Mouse (Mus musculus): ENCODE measurements at regions not wholly inside any gene's neighbourhood (a gene's known extent, or its start where the extent isn't known, plus 50 kb on each side); places are given as distances from the start of the nearest gene placed in this dataset.

DNA sequence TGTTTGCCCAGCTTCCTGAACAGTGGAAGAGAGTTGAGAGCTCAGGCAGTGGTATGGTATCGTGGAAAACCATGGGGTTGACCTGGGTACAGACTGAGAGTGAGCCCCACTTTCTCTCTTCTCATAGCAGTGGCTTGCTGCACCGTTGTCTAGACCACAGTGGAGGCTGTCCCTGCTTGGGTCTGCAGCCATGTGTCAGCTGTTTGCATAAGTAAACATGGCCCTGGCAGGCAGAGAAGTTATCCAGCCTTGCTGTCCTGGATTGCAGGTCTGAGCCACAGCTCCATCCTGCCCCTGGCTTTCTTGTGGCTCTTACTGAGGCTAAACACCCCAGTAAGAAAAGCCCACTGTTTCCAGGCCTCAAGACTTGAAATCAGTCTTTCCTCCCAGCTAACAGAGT, 60.2 kb upstream of the Dapl1 start:
- Histone ChIP-seq H3K9ac (ENCODE audit: low read length) (no peak overlapping the region), H3K9me3 (ENCODE audit: control insufficient read depth, low read length) (no peaks in the 10 kb centered on the region), H3K27ac (ENCODE audit: low read length) (no peak overlapping the region), H3K4me1 (replicated peaks; ENCODE audit: control insufficient read depth, insufficient read depth, low read length) (peaks cover 6% of the 10 kb centered on the region; the same call in 1 of the 2 replicates), H3K36me3 (ENCODE audit: control insufficient read depth, insufficient read depth, low read length) (no peaks in the 10 kb centered on the region), H3K4me3 (ENCODE audit: low read length) (no peak overlapping the region), H3K27me3 (ENCODE audit: control insufficient read depth, insufficient read depth, low read depth, low read length) (no peaks in the 10 kb centered on the region), H3K4me2 (ENCODE audit: low read depth, low read length) (no peak overlapping the region)
- 55% methylated on average over 2 of the region's 2 CpGs for WGBS
- no peak; the same call in 1 of the 2 replicates for ATAC-seq (ENCODE audit: low read depth)

DNA sequence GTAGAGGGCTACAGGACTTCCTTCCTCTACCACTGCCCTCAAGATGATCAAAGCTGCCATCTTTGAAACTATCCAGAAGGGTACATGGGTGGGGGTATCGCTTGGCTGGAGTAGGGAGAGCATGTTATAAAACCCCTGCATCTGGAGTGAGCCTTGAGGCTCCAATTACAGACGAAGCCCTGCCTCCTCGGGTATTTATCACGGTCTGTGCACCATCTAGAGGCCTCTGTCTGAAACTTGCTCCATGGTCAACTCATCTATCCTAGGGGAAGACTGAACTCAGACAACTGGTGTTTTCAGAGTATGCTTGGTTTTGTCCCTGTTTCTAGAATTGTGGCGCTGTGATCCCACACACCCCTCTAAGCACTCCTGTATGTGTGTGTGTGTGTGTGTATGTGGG, 59.7 kb upstream of the Dapl1 start:
- Histone ChIP-seq H3K9me3 (ENCODE audit: control insufficient read depth, low read length) (no peaks in the 10 kb centered on the region), H3K36me3 (ENCODE audit: control insufficient read depth, insufficient read depth, low read length) (no peaks in the 10 kb centered on the region), H3K27me3 (ENCODE audit: control insufficient read depth, insufficient read depth, low read depth, low read length) (no peaks in the 10 kb centered on the region), H3K4me3 (ENCODE audit: low read length) (no peak overlapping the region), H3K27ac (ENCODE audit: low read length) (no peak overlapping the region), H3K4me2 (ENCODE audit: low read depth, low read length) (no peak overlapping the region), H3K4me1 (replicated peaks; ENCODE audit: control insufficient read depth, insufficient read depth, low read length) (peaks cover 6% of the 10 kb centered on the region; the same call in 1 of the 2 replicates), H3K9ac (ENCODE audit: low read length) (no peak overlapping the region)
- ATAC-seq (ENCODE audit: low read depth) = peak; percentile 66
- 34% methylated on average over 5 of the region's 5 CpGs for WGBS

DNA sequence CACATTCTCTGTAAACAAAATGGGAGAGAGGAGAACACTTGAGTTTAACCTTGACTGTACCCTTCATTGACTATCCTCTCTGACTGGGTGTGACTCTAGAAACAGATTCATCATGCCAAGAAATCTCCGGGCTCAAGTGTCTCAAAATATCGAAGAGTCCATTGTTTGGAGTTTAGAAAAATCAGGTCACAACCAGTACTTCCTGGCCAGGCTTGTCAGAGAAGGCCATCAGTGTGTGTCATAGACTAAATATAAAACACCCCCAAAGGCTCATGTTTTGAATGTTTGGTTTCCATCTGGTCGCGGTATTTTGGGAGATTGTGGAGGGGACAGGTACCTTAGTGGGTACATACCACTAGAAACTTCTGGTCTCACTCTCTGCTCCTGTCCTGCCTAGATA, 58.6 kb upstream of the Dapl1 start:
- H3K27ac ChIP-seq (ENCODE audit: low read length) = no peak overlapping the region
- no peak for ATAC-seq (ENCODE audit: low read depth)
- no peak overlapping the region for H3K4me2 ChIP-seq (ENCODE audit: low read depth, low read length)
- H3K9me3 ChIP-seq (ENCODE audit: control insufficient read depth, low read length) = no peaks in the 10 kb centered on the region
- no peaks in the 10 kb centered on the region for H3K36me3 ChIP-seq (ENCODE audit: control insufficient read depth, insufficient read depth, low read length)
- peaks cover 6% of the 10 kb centered on the region; the same call in 1 of the 2 replicates for H3K4me1 ChIP-seq (replicated peaks; ENCODE audit: control insufficient read depth, insufficient read depth, low read length)
- H3K27me3 ChIP-seq (ENCODE audit: control insufficient read depth, insufficient read depth, low read depth, low read length) = no peaks in the 10 kb centered on the region
- H3K4me3 ChIP-seq (ENCODE audit: low read length) = no peak overlapping the region
- no peak overlapping the region for H3K9ac ChIP-seq (ENCODE audit: low read length)
- WGBS = 70% methylated on average over 4 of the region's 4 CpGs

DNA sequence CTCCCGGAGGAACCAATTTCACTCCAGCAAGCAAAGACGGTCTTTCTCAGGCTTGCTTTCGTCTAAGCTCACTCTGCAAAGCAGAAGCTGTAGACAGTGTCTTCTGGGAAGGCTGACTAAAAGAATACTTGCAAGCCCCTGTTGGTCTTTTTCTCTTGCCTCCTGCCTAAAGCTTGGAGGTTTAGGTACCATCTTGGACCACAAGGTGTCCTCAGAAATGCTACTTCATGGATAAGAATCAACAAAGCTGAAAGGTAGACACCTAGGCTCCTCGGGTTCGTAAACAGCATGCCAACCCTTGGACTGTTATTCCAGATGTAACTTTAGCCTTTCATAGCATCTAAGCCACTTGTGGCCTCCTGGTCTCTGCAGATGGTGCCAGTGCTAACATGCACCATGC, 53.0 kb upstream of the Dapl1 start:
- WGBS = 91% methylated on average over 5 of the region's 5 CpGs

DNA sequence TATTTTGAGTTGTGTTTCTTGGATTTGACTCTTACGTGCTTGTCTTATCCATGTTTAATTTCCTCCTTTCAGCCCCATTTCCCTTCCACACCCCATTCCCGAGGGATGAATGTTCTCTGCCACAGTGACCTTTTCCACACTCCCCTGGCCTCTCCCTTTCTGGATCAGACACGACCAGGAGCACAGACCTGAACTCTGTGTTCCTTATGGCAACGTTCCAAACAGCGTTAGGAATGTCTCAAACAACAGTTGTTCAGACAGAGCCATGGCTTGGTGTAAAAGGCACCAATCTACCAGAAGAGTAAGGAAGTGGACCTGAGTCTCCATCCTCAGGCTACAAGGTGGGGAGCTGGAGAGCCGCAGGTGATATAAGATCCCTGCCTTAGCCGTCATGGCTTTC, 52.6 kb upstream of the Dapl1 start:
- Histone ChIP-seq H3K9me3 (ENCODE audit: control insufficient read depth, low read length) (0 out of 2 replicates have a peak, but pooled peaks cover 2% of the 10 kb centered on the region), H3K36me3 (ENCODE audit: control insufficient read depth, insufficient read depth, low read length) (no peaks in the 10 kb centered on the region), H3K4me3 (ENCODE audit: low read length) (no peak overlapping the region), H3K4me1 (replicated peaks; ENCODE audit: control insufficient read depth, insufficient read depth, low read length) (no peaks in the 10 kb centered on the region), H3K9ac (ENCODE audit: low read length) (no peak overlapping the region), H3K4me2 (ENCODE audit: low read depth, low read length) (no peak overlapping the region), H3K27ac (ENCODE audit: low read length) (no peak overlapping the region), H3K27me3 (ENCODE audit: control insufficient read depth, insufficient read depth, low read depth, low read length) (no peaks in the 10 kb centered on the region)
- WGBS = 57% methylated on average over 7 of the region's 7 CpGs
- 0 out of 2 replicates have a peak, but pooled peaks have one; percentile 51 for ATAC-seq (ENCODE audit: low read depth)

More for the DNA sequence above, 53.0 kb upstream of the Dapl1 start:
- 0 out of 2 replicates have a peak, but pooled peaks cover 2% of the 10 kb centered on the region for H3K9me3 ChIP-seq (ENCODE audit: control insufficient read depth, low read length)
- no peak overlapping the region for H3K4me2 ChIP-seq (ENCODE audit: low read depth, low read length)
- H3K9ac ChIP-seq (ENCODE audit: low read length) = no peak overlapping the region
- no peak overlapping the region for H3K4me3 ChIP-seq (ENCODE audit: low read length)
- no peak for ATAC-seq (ENCODE audit: low read depth)
- H3K27me3 ChIP-seq (ENCODE audit: control insufficient read depth, insufficient read depth, low read depth, low read length) = no peaks in the 10 kb centered on the region
- no peaks in the 10 kb centered on the region for H3K4me1 ChIP-seq (replicated peaks; ENCODE audit: control insufficient read depth, insufficient read depth, low read length)
- H3K27ac ChIP-seq (ENCODE audit: low read length) = no peak overlapping the region
- H3K36me3 ChIP-seq (ENCODE audit: control insufficient read depth, insufficient read depth, low read length) = no peaks in the 10 kb centered on the region
